Mouse (Mus musculus) cerebellum, adult 8-10 months (tissue): ENCODE results near the gene Gcdh.
"Not testable (repeated sequence)": the region's sequence is repeated elsewhere in the genome, so short reads cannot be mapped to it uniquely, and the experiment has no call there.

Source experiments
- DNase-seq: peaks from one replicate; pipeline ENCODE4 v3.0.0; 2022

Gene Gcdh

DNA sequence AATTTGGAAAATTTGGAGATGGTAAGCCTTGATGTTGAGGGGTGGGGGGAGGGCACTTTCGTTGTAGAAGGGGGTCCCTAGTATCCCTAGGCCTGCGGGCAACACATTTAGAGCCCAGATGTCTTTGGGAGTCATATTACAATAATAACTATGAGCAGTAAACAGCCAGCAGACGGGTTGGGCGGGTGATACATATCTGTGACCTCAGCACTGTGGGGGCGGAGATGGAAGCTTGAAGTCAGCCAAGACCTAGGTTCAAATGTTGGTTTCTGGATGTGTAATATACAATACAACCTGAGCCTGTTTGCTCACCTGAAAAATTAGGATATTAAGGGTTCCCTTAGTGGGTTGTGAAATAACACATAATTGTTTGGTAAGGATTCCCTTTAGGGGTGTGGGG lies 16.2 kb upstream of the Gcdh start:
- DNase-seq = no peak

DNA sequence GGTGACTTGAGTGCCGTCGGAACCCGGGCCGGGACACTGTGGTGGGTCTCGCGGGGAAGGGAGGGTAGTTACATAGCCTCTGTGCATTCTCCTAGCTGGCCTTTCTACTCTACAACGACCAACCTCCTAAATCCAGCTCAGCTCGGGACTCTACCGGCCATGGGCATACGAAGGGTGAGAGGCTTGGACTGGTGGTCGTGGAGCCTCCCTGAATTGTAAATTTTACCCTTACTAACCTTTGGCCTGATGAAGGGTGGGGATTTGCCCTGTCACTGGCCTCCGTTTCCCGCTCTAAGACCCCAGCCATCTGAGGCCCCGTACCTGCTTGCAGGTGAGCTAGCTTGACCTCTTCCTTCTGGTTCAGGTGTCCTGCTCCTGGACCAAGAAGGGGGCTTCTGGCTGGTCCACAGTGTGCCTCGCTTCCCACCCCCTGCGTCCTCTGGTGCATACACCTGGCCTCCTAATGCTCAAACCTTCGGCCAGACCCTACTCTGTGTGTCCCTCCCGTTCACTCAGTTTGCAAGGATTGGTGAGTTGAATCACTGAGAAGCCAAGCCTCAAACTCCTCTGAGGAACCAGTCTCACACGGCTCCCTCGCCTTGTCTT lies 15.5 kb upstream of the Gcdh start:
- DNase-seq = no peak

DNA sequence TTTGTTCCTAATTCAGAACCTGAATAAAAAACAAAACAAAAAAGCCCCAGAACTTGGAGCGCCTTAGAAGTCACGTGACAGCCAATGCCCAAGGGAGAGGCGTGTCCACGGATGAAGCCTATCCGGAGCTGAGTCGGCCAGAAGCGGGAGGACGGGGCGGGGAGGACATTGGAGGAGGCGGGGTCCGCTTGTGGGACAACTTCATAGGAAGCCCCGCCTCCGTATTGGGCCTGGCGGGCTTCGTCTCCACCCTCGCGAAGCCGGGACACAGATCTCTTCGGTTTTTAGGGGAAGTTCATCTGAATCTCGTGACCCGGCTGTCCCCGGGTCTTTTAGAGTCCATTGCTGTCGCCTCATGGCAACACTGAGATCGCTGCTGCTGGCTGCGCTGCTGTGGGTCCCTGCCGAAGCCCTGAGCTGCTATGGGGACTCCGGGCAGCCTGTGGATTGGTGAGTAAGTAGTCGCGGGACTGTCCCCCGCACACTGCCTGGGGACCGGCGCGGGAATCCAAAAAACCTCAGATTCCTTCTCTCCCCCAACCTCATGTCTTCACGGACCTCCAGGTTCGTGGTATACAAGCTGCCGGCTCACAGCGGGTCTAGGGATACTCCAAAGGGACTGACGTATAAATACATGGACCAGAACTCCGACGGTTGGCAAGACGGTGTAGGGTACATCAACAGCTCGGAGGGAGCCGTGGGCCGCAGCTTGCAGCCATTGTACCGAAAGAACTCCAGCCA lies 14.9 kb upstream of the Gcdh start, which contains the start of gene Dnase2a:
Dnase2a (plus strand) TSS at position 140 of the 741 bp plus-strand sequence.
- peak; percentile 77 for DNase-seq

DNA sequence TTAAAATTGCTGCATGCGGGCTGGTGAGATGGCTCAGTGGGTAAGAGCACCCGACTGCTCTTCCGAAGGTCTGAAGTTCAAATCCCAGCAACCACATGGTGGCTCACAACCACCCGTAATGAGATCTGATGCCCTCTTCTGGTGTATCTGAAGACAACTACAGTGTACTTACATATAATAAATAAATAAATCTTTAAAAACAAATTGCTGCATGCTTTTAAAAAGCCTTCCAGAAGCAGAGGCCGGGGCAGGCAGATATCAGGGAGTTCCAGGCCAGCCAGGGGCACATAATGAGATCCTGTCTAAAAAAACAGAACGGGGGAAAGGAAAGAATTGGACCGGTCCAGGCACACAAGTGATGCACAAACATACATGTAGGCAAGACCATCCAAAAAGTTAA lies 14.3 kb upstream of the Gcdh start:
- DNase-seq = not testable (repeated sequence)

DNA sequence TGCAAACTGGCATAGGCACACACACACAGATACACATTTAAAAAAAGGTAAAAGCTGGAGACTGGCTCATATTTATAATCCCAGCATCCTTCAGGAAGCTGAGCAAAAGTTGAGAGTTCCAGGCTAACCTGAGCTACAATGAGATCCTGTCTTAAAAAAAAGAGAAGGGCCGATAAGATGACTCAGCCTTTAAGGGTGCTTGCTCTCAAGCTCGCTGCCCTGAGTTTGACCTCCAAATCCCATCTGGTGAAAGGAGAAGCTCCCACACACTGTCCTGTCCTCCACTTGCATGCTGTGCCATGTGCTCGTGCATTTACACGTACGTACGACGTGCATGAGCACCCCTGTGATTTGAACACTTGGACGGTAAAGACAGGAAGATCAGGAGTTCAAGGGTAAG lies 13.8 kb upstream of the Gcdh start:
- DNase-seq = no peak

DNA sequence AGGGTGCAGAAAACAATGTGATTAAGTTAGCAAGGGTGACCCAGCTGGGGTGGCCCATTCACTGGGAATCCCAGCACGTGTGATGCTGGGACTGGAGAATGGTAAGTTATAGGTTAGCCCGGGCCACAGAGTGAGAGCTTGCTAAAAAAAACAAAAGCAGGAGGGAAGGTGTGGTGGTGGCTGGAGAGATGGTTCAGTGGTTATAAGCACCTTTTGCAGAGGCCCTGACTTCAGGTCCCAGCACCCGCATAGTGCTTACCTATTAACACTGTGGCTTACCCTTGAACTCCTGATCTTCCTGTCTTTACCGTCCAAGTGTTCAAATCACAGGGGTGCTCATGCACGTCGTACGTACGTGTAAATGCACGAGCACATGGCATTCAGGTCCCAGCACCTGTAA lies 13.3 kb upstream of the Gcdh start:
- DNase-seq = no peak

DNA sequence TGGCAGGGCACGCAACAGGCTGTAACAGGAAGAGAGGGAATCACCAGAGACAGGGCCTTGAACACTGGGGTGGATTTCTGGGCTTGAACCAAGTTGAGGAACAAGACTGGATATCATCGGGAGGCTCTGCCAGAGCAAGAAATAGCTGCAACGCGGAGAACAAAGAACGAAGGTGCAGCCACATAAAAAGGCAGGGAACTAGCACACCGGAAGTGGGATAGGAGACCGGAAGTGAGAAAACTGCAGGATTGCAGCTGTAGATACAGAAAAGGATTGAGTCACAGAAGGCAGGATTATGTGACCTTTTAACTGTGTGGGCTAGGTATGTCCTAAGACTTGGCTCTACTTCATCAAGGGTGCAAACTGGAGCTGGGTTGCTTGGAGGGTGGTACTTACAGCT lies 10.6 kb upstream of the Gcdh start:
- no peak for DNase-seq

DNA sequence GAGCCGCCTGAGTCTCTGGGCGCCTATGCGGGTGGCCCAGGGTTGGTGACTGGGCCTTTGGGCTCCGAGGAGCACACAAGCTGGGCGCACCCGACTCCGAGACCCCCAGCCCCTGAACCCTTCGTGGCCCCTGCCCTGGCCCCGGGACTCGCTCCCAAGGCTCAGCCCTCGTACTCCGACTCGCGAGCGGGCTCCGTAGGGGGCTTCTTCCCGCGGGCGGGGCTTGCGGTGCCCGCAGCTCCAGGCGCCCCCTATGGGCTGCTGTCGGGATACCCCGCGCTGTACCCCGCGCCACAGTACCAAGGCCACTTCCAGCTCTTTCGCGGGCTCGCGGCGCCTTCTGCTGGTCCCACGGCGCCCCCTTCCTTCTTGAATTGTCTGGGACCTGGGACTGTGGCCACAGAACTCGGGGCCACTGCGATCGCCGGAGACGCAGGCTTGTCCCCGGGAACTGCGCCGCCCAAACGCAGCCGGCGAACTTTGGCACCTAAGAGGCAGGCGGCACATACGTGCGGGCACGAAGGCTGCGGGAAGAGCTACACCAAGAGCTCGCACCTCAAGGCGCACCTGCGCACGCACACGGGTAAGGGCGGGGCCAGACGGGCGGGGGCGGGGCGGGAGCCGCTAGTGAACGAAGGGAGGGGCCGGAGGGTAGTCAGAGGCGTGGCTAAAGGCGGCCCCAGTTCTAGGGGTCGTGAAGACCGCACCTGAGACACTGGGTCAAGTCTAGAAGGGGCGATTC lies 9.4 kb upstream of the Gcdh start:
- peak; percentile 97 for DNase-seq

DNA sequence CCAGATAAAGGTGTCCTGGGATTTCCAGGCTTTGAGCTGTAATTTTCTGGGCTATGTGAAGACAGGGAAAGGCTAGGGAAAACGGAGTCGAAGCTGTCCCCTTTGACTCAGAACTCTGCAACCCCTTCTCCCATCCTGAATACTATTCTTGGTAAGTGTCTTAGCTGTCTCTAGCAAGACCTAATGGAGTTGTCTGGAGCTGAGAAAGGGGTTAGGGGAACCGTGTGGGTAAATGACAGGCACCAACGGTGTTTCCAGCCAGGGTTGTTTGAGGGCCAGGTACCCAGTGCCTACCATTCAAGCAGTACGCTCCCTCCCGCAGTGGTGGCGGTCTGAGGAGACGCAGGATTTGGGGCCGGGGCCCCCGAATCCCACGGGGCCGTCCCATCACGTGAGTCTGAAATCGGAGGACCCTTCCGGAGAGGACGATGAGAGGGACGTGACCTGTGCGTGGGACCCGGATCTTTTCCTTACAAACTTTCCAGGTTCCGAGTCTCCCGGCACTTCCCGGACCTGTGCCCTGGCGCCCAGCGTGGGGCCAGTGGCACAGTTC lies 8.7 kb upstream of the Gcdh start:
- DNase-seq = peak; percentile 48

DNA sequence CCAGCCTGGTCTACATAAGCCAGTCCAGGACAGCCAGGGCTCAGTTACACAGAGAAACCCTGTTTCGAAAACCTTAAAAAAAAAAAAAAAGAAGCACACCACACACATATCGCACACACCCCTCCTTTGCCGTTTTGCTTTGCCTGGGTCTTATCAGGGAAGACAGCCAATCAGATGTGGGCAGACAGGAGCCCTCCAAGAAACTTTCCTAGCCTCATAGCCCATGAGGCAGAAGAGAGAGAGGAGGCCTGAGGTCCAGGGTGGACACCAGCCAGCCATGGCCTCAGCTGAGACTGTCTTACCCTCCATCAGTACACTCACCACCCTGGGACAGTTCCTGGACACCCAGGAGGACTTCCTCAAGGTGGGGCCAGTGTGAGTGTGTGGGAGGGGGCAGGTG lies 8.0 kb upstream of the Gcdh start, which contains the start of gene Klf1:
Klf1 (plus strand) TSS at position 177 of the 400 bp plus-strand sequence.
- no peak for DNase-seq

DNA sequence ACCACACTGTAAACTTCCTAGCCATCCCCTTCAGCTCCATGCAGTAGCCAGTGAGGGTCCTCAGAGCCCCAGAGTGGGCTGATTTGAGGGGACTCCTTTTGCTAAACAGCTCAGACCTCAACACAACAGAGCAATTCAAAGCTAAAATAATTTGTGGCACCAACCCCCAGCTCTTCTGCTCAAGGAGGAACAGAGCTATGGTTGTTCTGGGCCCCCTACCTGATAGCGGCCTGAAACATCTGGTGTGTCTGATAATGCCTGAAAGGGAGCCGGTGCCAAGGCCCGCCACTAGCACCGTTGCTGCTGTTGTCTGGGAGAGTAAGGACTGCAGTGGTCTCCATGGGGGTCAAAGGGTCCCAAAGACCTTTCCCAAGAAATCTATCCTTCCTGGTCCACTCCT lies 7.3 kb upstream of the Gcdh start:
- DNase-seq = no peak

DNA sequence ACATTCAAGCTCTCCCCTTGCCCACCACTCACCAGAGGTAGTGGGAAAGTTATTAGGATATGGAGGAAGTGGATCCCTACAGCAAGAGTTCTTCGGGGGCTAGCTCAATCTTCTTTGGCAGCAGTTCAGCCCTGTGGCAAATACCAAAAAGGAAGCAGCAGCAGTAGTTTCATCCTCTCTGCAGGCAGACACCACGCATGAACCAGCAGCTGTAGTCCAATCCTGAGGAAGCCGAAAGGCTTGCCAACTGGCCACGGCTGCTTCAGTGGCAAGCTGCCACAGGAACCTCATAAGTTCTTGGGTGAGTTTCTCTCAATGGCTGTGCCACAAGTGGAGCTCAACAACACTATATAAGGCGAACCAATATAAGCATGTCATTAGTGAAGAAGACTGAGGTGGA lies 2.2 kb upstream of the Gcdh start:
- no peak for DNase-seq

DNA sequence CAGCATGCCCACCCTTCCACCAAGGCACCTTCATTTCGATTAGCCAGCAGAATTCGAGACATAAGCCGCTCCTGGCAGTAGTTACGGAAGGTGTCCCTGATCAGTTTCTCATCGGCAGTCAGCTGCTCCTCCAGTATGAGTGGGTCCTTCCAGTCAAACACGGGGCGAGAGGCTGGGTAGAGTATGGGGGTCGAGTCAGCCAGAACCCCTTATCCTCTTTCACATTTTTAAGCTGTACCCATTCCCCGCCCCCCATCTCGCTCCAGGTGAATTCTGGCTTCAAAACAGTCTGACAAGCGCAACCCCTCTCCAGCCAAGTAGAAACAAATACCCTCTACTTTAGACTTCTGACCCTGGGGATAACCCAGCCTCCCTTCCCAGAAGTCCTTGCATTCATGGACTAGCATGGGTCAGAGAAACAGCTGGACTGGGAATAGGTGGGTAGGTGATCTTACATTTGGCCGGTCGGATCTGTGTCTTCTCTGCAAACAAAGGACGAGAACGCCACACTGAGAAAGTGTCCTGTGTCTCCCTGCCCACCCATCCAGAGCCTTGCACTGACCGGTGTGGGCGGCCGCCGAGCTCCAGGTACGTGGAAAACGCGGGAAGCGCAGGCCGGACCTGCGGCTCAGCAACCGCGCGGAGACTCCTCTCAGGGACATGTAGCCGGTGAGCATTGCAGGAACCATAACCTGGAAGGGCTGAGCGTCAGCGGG lies 570 bp downstream of the Gcdh start:
- no peak for DNase-seq

DNA sequence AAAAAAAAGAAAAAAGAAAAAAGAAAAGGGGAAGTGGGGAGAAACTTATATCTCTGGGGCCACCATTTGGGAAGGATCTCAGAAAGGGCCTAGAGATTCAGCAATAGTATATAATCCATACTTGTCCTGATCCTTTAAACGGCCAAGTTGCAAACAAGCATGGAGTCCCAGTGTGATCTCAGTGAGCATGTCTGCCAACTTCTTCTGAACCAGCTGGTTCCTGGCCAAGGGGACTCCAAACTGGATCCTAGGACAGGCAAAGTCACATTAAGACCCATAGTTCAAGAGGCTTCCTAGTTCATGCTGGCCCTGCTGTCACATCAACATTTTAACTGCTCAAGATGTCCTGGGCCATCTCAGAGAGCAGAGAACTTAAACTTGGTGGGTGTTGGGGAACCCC lies 4.6 kb downstream of the Gcdh start:
- DNase-seq = no peak

DNA sequence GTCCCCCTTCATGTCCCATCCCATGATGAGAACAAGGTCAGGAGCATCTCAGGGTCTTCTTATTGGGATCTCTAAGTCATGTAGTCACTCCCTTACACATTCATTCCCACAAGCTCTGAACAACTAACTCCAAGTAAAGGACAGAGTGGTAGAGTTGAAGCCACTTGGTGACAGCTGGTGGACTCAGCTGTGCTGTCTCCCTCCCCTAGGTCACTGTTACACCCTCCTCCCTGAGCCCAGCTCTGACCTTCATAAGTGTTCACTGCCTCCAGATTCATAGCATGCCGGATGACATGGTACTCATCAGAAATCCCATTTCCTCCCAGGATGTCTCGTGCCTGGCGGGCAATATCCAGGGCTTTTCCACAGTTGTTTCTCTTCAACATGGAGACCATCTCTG lies 5.4 kb downstream of the Gcdh start:
- no peak for DNase-seq

DNA sequence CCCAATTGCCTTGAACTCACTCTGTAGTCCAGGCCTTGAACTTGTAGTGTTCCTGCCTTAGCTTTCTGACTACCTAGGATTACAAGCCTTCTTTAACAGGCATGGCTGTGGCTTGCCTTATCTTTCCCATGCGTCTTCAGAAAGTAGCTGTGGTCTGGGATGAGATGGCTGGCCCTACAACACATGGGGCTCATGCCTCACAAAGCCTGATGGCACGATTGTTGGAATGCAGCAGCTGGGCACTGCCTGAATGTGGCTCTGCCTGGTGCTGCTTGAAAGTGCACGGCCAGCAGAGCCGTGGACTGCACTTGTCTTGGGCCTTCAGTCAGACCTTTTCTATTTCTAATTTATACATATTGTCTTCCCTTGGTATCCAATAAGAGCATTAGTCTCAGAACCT lies 9.0 kb downstream of the Gcdh start:
- no peak for DNase-seq

DNA sequence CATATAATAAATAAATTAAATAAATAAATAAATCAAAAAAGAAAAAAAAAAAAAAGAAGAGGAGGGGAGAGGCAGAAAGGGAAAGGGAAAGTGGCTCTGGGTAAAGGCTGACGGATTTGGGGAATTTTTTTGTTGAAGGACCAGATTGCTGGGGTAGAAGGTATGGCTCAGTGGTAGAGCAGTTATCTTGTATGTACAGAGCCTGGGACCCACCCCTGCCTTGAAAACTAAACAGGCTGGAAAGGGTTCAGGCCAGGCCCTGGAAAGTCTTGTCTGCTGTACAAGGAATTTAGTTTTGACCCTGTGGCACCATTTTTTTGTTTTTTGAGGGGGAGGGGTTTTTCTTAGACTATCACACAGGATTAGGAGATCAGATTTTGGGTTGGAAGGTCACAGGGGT lies 14.8 kb downstream of the Gcdh start:
- no peak for DNase-seq

DNA sequence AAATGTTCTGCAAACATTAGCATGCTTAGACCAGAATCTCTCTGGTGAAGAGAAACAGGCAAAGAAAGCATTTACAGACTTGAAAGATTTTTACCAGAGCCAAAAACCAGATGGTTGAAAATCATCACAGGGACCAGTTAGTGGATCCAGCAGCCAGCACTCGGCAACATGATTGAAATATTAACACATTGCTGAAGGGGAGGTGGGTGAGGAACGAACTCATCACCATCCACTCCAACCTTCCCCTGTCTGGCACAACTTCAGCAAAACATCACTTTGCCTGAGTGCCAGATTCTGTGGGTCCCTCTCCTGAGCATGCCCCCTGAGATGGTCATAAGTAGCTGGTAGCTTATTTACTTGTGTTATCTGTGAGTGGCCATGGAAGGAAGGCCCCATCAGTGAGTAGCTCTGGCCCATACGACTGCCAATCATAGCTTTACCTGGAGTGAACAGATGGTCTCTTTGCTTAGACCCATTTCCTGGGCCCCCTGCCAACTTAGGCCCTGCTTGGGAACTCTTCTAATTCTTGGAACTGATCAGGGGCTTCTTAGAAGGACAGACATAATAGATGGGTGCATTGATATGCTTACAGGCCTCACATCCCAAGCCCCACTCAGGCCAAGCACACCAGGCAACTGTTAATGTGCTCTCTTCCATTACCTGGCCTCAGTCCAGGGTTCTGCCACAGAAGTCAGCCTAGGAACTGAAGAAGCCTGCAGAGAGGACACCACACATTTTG lies 16.3 kb downstream of the Gcdh start:
- DNase-seq = peak; percentile 75

DNA sequence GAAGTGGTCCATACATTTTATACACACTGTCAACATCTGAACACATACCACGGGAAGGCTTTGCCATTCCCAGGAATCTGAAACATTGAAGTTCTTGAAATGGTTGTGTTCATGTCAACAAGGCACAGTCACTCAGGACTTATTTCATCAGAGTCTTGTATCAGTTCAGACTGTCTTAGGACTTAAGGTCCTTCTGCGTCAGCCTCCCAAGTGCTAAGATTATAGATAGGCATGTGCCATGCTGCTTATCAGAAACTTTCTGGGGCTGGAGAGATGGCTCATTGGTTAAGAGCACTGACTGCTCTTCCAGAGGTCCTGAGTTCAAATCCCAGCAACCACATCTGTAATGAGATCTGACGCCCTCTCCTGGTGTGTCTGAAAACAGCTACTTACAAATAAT lies 19.4 kb downstream of the Gcdh start:
- no peak for DNase-seq

DNA sequence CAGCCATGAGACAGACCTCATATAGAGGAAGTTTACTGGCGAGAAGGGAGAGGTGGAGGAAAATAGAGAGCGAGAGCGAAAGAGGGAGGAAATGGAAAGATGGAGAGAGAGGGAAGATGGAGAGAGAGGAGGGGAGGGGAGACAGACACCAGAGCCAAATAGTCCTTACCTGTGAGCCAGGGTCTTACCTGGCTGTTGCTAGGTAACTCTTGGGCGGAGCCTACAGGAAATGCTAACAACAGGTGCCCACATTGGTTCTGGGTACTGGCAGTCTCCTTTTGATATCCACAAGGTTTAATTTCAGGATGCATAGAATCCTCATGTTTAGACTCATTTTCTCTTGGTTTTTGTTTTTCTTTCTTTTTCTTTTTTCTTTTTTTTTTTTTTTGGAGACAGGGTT lies 20.7 kb downstream of the Gcdh start:
- no peak for DNase-seq

DNA sequence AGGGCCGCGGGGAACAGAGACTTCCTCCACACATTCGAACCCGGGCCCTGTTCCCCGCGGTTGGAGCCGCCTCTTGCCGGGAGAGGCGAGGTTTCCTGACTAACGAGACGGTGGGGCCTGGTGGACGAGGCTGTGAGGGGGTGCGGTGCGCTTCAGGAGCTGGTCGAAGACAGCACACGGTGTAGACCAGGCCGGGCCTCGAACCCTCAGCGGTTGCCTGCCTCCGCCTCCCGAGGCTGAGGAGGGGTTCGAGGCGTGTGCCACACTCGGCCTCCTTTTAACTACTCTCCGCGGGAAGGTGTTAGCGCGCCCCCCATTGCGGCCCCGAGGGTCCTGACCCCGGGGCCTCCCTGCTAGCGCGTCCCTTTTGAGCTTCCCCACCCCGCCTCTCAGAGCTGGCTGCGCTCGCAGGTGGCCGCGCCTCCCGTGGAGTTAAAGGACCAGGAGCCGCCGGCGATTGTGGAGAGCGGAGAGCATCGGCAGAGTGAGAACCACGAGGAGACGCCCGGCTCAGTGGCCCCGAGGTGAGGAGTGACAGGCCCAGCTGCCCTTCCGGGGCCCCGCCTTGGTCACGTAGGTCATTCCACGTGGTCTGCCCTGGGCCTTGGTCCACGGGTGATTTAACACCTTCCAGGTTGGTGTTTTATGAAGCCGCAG lies 21.3 kb downstream of the Gcdh start:
- DNase-seq = no peak
